Mouse (Mus musculus) ES-CJ7 (cell line): ENCODE measurements around the gene Bcl2.

Experiments used
- DNase-seq: peaks from one replicate; pipeline ENCODE4 v3.0.0; 2011; ENCODE audit warnings: low read depth, low spot score

Bcl2 gene

DNA sequence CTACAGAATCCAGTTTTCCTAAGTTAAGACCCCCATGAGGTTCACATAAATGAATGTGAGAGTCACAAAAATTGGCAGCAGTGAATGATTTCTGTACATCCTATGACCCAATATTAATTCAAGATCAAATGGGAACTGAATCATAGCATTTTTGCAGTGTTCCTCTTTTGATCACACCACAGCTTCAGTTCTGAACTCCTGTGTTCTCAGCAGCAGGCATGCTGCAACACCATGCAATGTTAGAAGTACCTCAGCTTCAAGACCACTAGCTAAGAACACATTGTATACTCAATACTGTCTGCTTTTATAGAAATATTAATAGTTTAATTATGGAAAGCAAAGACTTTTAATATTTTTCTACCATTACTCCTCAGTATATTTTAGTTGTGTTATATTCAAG is 85.8 kb downstream of the Bcl2 start:
- no peak for DNase-seq

DNA sequence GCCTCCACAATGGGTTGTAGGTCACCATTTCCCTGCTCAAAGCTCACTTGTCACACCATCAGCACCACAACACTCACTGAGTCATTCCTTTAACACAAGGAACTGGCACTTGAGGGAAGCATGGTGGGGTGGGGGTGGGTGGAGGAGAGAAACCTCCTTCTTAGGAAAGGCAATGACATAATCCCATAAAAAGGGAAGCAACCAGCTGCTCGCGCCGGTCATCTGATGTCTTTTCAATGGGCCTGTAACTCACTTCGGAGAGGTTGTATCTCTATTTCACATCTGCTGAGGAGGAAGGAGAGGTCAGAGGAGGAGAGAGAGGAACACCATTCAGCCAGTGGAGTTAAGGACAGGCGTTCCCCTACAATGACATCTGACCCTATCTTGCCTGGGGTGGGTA is 86.8 kb downstream of the Bcl2 start:
- no peak for DNase-seq

DNA sequence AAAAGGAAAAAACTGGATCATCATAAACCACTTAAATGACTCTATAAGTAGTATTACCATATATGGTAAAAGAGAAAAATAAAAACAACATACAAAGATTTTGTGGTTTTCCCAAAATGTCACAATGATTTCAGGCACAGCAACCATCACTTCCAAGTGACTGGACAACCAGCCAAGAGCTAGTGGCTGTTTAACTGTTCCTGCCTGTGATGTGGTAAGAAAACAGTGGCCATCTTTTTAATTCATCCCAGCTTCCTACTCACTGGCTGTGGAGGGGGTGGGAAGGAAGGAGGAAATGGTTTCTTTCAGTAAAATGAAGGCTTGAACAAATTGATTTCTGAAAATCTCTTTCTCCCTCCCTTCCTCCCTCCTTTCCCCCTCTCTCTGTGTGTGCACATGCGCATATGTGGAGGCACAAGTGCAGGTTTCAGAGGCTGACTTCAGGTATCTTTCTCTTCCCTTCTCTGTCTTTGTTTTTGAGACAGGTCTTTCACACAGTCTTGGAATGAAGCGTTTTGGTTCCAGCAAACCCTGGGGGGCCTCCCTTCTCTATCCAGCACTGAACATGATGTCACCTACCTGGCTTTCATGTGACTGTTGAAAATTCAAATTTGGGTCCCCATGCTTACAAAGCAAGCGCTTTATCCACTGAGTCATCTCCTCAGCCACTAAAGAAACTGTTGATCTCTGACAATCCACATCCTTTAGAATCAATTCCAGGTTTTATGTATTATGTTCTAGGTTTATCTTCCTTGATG is 93.7 kb downstream of the Bcl2 start:
- DNase-seq = no peak

DNA sequence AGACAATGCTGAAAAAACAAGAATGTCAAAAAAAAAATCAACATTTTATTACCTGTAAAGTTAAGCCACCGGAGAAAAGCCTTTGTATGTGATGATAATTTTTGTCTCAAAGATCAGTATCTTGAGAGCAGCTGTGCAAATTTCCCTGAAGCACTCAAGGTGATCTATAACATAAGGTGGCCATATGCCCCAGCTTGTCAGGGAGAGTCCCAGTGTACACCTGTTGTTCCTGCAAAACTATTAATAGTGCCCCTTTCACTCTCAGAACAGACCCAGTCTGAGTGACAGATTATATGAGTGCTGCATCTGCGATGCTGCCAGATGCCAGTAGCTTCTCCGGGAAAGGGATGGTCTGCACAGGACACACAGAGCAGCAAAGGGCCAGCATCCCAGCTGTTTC is 95.3 kb downstream of the Bcl2 start:
- DNase-seq = no peak

DNA sequence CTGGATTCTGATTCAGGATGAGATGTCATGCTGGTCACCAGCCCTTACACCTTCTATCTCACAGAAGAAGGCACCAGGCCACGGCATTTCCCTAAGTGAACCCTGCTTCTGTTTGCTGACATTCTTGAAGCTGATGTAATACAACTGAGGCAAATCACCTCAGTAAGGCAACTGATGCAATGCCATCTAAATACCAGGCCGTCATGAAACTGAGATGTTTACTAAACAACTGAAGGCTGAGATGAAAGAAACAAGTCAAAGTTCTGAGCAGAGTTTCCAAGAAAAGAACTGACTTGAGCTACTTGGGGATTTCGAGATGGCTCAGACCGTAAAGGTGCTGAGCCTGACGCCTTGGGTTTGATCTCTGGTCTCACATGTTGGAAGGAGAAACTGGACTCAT is 97.1 kb downstream of the Bcl2 start:
- no peak for DNase-seq

DNA sequence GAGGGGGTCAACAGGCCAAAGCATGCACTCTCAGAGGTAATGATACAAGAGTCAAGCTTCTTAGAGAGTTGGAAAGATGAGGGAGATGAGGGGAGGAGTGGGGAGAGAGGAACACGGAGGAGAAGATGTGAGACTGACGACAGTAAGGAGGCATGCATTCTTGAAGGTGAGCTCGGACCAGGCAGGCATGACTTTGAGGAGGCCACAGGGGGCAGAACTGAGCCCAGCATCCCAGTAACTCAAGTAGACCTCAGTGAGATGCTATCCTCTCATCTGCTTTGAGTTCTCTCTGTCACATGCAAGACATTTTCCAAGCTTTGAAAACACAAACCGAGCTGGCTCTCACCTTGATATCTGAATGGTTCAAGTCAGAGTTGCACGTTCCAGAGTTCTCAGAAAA is 100.7 kb downstream of the Bcl2 start:
- no peak for DNase-seq

DNA sequence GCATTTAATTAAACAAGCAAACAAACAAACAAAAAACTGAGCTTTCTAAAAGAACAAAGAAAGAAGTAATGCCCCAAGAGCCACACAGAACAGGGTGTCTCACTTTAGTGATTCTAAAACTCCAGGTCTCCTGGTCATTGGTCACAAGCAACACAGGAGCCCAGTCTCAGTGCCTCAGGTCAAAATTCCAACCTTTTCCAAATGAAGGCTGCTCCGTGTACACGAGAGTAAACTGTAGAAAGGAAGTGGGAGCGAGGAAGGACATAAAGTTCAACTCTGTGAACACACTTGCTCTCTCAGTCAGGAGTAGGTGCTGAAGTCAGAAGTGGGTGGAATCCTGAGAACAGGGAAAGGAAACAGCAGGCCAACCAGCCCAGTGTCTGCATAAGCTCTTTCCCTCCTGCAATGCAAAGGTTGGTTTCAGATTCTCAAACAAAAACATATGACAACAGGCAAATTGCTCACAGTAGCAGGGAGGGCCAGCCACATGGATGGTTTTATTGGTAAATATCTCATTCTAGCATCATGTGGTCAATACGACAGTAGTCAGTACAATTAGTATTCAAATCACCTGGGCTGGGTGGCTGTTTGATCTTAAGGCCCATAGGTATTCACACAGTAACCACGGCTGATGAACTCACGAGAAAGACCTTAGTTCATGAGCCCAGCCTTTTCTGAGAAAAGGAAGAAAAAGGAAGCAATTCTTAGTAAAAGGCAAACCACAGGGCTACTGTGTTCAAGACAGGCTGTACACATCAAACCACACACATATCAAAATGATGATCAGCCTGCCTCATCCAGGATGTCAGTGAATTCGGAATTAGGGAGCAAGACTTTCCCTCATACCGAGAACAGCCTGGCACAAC is 101.7 kb downstream of the Bcl2 start:
- DNase-seq = no peak

DNA sequence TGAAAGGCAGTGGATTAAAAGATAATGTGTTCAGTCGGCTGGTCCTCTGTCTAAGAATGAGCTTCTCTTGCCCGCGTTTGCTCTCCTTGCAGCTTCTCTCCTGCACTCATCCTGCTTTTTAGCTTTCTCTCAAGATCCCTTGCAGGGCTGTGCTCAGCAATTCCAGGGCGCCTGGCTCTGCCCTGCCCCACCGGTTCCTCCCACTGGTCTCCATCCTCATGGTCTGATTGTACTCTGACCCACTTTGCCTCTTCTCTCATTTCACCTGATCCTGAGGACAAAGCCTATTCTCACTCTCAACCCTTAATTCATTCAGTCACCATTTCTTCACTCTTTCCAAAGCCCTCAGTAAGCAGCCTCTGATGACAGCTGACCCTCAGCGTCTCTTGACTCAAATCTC is 102.8 kb downstream of the Bcl2 start:
- no peak for DNase-seq

DNA sequence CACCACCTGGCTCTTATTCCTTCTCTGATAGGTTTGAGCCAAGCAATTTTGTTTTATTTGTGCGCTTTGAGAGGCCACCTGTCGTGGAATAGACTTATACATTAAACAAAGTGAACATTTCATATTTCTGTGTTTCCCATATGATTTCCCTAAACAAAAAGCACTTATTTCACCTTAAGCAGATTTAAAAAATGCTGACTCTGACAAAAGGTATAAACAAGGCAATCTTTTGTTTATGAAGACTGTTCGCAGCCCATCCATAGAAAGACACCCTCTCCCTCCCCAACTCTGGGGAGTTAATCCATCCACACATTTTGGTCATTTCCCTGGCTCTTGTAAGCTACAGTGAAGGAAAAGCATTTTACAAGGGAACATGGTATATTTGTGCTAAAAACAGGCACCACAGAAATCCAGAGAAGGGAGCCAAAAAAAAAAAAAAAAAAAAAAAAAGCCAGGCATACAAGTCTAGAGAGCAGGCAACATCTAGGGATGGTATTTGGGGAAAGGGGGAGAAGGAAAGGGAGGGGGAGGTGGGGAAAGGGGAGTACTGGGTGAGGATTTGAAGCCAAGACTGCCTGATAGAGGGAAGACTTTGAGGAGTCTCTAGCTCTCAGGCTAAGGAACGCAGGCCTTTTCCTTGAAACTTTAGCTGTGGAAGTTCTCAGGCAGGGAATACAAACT is 105.8 kb downstream of the Bcl2 start:
- no peak for DNase-seq

DNA sequence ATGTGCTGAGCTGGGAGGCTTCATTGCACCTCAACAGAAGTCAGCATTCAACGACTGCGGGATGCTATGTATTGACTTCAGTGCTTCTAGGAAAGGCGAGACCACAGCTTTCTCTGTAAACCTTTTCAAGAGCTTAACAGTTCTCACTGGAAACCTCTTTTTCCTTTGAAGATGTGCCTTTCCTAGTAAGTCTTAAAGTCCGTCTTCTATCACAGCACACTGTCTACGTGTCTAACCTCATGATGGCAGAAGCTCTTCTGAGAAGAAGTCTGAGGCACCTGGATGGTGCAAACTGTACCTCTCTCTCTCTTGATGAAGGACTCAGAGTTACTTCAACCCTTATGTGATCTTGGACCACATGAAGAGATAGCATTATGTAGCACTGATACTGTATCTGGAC is 107.1 kb downstream of the Bcl2 start:
- DNase-seq = no peak

DNA sequence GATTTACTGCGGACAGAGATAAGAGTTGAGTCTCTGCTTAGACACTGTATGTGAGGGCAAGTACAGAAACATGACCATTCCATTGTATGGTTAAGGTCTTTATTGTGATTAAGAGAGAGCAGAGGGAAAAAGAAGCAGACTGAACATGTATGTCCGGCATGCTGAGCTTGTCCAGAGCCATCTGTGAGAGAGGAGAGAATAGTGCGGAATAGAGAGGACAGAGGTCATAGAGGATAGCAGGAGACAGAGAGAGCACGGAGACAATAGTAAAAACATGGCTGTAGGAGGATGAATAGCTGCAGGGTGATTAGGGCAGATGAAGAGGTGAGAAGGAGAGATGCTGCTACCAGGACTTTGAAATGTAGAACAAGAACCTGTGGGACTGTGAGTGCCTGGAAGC is 110.7 kb downstream of the Bcl2 start:
- no peak for DNase-seq

DNA sequence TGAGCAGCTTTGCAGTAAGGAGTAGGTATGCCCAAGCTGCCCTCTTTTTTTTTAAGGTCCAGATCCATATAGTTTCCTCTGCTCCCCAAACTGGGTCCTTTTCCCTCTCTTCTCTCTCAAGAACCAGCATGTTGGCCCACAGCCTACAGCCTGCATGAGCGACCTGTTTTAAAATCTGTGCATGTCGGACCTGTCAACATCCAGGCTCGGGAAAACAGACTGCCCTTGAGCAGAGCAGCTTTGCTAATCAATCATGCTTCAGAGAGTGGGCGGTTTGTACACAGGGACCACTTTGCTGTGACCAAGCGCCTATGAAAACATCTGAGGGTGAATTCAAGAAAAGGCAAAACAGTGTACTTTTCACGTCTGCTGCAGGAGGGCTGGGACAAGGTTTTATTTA is 111.1 kb downstream of the Bcl2 start:
- no peak for DNase-seq

DNA sequence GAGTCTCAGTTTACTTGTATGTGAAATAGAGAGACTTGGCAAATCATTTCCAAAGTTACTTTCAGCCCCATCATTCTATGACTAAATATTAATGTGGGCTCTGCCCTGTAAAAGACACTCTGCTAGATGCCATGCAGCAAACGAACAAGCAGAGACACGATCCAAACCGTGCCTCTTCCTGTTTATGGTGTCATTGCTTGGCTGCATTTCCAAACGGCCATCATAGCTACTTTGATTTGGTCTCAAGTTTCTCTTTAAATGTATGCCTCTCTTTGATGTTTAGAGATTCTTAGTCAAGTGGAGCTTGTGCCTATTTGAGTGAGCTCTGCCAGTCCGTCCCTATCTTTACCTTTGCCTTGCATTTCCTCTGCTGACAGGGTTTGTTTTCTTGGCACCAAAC is 111.5 kb downstream of the Bcl2 start:
- DNase-seq = no peak

DNA sequence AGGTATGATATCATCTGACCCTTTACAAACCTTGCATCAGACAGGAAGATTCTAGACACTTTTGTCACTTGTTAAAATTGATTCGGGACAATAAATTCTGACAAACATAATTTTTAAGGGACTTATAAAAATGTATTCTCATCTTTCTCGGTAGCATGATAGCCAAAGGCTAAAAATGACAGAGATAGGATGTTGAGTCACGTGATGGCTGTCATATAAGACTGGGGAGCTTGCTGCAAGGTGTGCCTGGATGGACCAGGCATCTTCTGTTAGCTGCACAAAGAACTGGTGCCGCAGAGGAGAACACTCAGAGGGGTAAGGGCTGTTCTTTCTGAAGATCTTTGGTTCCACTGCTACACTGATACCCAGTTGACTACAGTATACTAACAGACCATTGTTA is 112.8 kb downstream of the Bcl2 start:
- no peak for DNase-seq

DNA sequence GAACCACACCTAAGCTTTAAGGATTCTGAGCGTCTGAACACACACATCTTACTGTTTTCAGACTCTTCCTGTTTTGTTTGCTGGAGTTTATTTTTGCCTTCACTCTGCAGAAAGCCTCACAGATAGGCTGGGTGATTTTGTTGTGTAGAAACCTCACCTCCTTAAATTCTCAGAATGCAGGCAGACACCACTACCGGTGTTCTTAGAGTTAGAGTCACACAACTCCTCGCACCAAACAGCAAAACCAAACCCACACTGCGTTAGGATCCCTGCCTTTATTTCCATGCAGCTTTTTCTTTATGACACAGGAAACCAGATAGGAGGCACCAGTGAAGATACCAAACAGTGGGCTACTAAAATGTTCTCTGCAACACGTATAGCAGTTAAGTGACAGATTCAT is 113.2 kb downstream of the Bcl2 start:
- no peak for DNase-seq

DNA sequence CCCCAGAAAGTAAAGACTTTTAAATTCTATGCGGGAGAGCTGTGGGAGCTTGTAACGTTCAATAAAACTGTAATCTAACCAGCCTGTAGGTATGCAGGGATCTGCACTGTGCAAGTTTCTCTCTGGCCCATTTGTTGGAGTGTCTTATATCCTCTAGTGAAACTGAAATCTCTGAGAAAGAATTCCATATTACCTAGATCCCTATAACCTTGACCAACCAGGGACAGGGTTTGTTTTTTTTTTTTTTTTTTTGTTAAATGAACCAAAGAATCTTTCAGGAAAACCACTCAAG is 115.8 kb downstream of the Bcl2 start:
- no peak for DNase-seq

DNA sequence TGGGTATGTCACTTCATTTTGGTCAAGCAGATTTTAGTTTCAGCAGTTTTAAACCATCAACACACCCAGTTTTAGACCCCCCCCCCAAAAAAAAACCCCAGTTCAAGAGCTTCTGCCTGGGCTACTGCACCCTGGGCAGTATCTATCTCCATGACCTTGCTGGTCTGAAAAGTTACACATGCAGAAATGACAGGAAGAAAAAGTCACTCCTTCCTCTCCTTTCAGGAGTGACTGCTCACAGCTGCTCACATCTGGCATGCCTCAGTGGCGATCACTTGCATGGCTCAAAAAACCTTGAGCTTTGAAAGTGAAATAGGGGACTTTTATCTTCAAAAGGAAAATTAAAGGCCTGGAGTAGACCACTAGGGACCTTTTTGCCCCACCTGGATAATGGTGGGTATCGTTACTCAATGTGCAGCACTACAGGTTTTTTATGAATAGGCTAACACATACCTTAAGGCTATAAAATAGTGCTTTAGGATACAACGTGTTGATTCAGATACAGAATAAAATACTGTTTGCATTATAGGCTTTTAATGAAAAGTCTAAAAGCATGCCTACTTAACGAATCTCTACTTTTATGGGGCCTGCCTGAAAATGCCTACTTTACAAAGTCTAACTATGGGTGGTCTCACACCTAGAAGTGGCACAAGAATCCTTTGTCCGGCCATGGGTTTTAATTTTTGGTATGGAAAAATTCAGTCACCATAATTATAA is 116.3 kb downstream of the Bcl2 start:
- no peak for DNase-seq

DNA sequence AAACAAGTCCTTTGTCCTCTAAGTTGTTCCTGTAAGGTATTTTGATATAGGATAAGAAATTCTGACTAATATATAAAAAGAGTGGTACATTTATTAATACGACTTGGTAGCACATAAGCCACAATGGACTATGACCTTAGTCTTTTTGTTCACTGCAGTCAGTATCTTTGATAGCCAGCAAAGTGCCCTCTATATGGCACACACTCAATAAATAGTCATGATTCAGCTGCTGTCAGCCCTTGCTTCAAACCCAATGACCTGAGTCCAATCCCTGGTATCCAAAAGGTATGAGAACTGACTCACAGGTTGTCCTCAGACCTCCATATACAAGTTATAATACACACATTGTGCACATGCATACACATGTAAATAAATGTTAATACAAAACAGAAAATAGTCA is 117.7 kb downstream of the Bcl2 start:
- no peak for DNase-seq

DNA sequence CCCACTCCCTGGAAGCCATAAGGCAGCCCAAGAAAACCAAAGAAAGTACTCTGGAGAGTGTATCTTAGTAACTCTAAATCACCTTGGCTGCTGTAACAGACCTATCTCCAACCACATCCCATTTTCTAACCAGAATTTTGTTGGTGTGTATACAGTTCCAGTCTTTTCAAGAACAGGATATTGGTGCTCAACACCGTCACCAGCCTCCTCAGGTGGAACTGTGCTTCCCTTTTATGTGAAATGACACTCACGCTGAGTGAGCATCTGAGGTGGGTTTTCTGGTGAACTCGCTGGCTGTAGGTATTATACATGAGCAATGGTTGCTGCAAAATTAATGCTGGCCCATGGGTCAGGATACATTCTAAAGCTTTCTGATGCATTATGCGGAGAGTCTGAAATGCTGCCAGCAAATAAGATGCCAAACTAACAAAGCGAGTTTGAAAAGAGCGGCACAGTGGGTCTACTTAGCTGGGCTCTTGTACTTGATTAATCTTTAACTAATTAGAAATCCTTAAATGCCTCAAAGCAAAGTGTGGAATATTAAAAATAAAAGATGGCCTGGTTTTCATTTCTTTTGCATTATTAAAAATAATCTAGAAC is 118.7 kb downstream of the Bcl2 start:
- DNase-seq = no peak

DNA sequence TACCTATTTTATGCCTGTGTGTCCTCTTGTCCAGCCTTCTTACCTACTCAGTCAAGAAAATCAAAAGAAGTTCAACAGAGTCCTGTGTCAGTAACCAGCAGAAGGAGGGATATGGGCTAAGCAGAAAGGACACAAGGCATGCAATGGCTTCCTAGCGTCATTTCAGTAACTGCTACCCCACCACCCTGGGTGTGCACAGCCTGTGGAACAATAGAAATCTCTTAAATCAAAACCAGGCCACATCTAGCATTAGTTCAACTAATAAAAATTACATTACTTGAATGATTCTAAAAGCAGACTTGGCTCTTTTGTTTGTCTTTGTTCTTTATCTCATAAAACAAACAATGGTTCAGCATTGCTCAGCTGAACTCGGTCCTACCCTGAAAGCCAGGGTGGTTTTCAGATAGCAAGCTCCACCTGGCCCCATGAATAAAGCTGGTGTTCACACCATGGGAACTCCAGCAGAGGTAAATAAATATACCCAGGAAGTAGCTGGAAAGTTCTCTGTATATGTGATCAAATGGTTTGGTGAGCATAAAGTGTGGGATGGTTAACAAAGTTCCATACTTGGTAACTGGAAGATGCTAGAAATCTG is 122.8 kb downstream of the Bcl2 start:
- DNase-seq = no peak

DNA sequence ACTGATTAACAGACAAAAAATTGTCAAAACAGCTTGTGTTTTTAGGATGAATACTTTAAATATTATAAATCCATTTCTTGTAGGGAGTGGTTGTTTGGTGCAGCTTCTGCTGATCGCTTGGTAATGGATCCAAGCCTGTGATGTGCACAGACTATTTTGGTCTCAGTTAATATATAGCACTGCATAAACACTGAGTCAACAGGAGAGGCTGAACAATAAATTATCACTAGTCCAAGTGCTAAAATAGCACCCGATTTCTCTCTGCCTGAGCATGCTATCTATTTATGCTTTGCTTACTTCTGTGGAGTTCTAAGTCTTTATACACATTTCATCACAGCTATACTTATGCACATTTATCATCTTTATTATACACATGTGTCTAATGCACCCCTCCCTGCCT is 124.9 kb downstream of the Bcl2 start:
- no peak for DNase-seq
